Mouse (Mus musculus) lung, embryonic 15.5 days (tissue): Measurements from ENCODE around the gene Cpeb4. TPM values are rescaled to one million over a fixed set of nuclear protein-coding genes. Genes with fewer than 3 reads are reported as not detected.

ENCODE experiments used
- ATAC-seq: fragments of 200-750 bp; cut with Nextera tagmentation; 2 replicates; pipeline ENCODE4 v1.8.0; 2017; ENCODE audit warnings: moderate number of reproducible peaks, borderline replicate concordance; ENCODE audit not compliant: low FRiP score, low TSS enrichment; ENCODE audit errors: extremely low read depth
- H3K27ac ChIP-seq: fragments of 300-500 bp; sonication (generic); 2 replicates; pipeline ENCODE4 v1.5.1; 2015; ENCODE audit warnings: moderate library complexity, mild to moderate bottlenecking, inconsistent platforms
- H3K27me3 ChIP-seq: fragments of 300-500 bp; sonication (generic); 2 replicates; pipeline ENCODE4 v1.6.1; 2015; ENCODE audit warnings: inconsistent platforms
- H3K36me3 ChIP-seq: fragments of 300-500 bp; sonication (generic); 2 replicates; pipeline ENCODE4 v1.6.1; 2015; ENCODE audit warnings: inconsistent platforms
- H3K4me1 ChIP-seq: fragments of 300-500 bp; sonication (generic); 2 replicates; pipeline ENCODE4 v1.6.1; 2015; ENCODE audit warnings: inconsistent platforms
- H3K4me2 ChIP-seq: fragments of 300-500 bp; sonication (generic); 2 replicates; pipeline ENCODE4 v1.6.1; 2015; ENCODE audit warnings: inconsistent platforms, mild to moderate bottlenecking, moderate library complexity
- H3K4me3 ChIP-seq: fragments of 300-500 bp; sonication (generic); 2 replicates; pipeline ENCODE4 v1.5.1; 2015; ENCODE audit warnings: mild to moderate bottlenecking, inconsistent platforms
- H3K9ac ChIP-seq: fragments of 300-500 bp; sonication (generic); 2 replicates; pipeline ENCODE4 v1.6.1; 2015; ENCODE audit warnings: inconsistent platforms
- H3K9me3 ChIP-seq: fragments of 300-500 bp; sonication (generic); 2 replicates; pipeline ENCODE4 v1.6.1; 2016; ENCODE audit warnings: inconsistent platforms
- WGBS: fragments of 180-500 bp; shearing (Covaris S2); methylation state at CpG from one replicate; pipeline ENCODE4 v1.1.7; 2015; 5-methylcytosine and 5-hydroxymethylcytosine counted together
- polyA plus RNA-seq: library from polyadenylated mRNA; unstranded; fragments of >200 nt; fragmentation: Nextera tagmentation; extraction: Ambion mirVana; gene quantifications from 2 replicates; pipeline ENCODE4 v1.2.1, GENCODE M21; 2015

The Cpeb4 gene
- polyA plus RNA-seq: 2.9 and 3.3 TPM in 2 replicates

- H3K9me3 ChIP-seq: no peaks in the 10 kb centered on the region
- H3K36me3 ChIP-seq: no peaks in the 10 kb centered on the region
- H3K4me1 ChIP-seq: peaks cover 26% of the 10 kb centered on the region
- WGBS: 74% methylated on average over 4 of the region's 4 CpGs
- no peaks in the 10 kb centered on the region for H3K27me3 ChIP-seq
- H3K27ac ChIP-seq: peak within 1 kb of the TSS; percentile 61
- ATAC-seq: no peak
- peak within 1 kb of the TSS; percentile 77 for H3K9ac ChIP-seq
- H3K4me2 ChIP-seq: peak within 1 kb of the TSS; percentile 87
- H3K4me3 ChIP-seq: peak within 1 kb of the TSS; percentile 79
Observed at GRCm38 (mm10) chr11:31871911-31872310, at the start of gene Cpeb4. Gene Cpeb4, plus strand, starts transcription at chr11:31872211.

GRCm38 (mm10) chr11:31822556-31822955 lies 49.5 kb upstream of the Cpeb4 start:
- Histone ChIP-seq H3K27me3 (no peaks in the 10 kb centered on the region), H3K27ac (peak overlapping the region; percentile 17), H3K9ac (no peak overlapping the region), H3K9me3 (no peaks in the 10 kb centered on the region), H3K4me3 (no peak overlapping the region), H3K4me2 (no peak overlapping the region), H3K36me3 (no peaks in the 10 kb centered on the region), H3K4me1 (peaks cover 24% of the 10 kb centered on the region)
- 76% methylated on average over 9 of the region's 9 CpGs for WGBS
- ATAC-seq: no peak

GRCm38 (mm10) chr11:31823513-31823912 lies 48.5 kb upstream of the Cpeb4 start:
- H3K9me3 ChIP-seq: no peaks in the 10 kb centered on the region
- ATAC-seq: no peak
- H3K27ac ChIP-seq: no peak overlapping the region
- no peaks in the 10 kb centered on the region for H3K27me3 ChIP-seq
- no peaks in the 10 kb centered on the region for H3K36me3 ChIP-seq
- no peak overlapping the region for H3K4me3 ChIP-seq
- H3K4me2 ChIP-seq: no peak overlapping the region
- no peak overlapping the region for H3K9ac ChIP-seq
- H3K4me1 ChIP-seq: peaks cover 24% of the 10 kb centered on the region
- 90% methylated on average over 7 of the region's 7 CpGs for WGBS

- no peaks in the 10 kb centered on the region for H3K36me3 ChIP-seq
- H3K27me3 ChIP-seq: no peaks in the 10 kb centered on the region
- H3K27ac ChIP-seq: peak overlapping the region; percentile 23
- H3K9me3 ChIP-seq: no peaks in the 10 kb centered on the region
- no peak overlapping the region for H3K9ac ChIP-seq
- WGBS: 41% methylated on average over 14 of the region's 14 CpGs
- H3K4me2 ChIP-seq: 0 out of 2 replicates have a peak overlapping the region, but pooled peaks have one; percentile 13
- H3K4me1 ChIP-seq: peaks cover 24% of the 10 kb centered on the region
- ATAC-seq: peak; percentile 60
- no peak overlapping the region for H3K4me3 ChIP-seq
Observed at GRCm38 (mm10) chr11:31824504-31825166, 47.4 kb upstream of the Cpeb4 start.

- WGBS: 68% methylated on average over 4 of the region's 4 CpGs
- Histone ChIP-seq H3K27ac (no peak overlapping the region), H3K4me1 (peaks cover 19% of the 10 kb centered on the region; the same call in 1 of the 2 replicates), H3K9ac (no peak overlapping the region), H3K4me2 (no peak overlapping the region), H3K27me3 (no peaks in the 10 kb centered on the region), H3K36me3 (no peaks in the 10 kb centered on the region), H3K4me3 (no peak overlapping the region), H3K9me3 (no peaks in the 10 kb centered on the region)
- no peak for ATAC-seq
Observed at GRCm38 (mm10) chr11:31828011-31828770, 43.8 kb upstream of the Cpeb4 start.

GRCm38 (mm10) chr11:31828771-31829072 lies 43.3 kb upstream of the Cpeb4 start:
- Histone ChIP-seq H3K9me3 (no peaks in the 10 kb centered on the region), H3K9ac (no peak overlapping the region), H3K4me3 (no peak overlapping the region), H3K27me3 (no peaks in the 10 kb centered on the region), H3K27ac (no peak overlapping the region), H3K36me3 (no peaks in the 10 kb centered on the region), H3K4me1 (peaks cover 19% of the 10 kb centered on the region; the same call in 1 of the 2 replicates), H3K4me2 (no peak overlapping the region)
- no peak for ATAC-seq
- 62% methylated on average over 2 of the region's 2 CpGs for WGBS

- Histone ChIP-seq H3K36me3 (no peaks in the 10 kb centered on the region), H3K9me3 (no peaks in the 10 kb centered on the region), H3K4me1 (0 out of 2 replicates have a peak, but pooled peaks cover 9% of the 10 kb centered on the region), H3K27ac (no peak overlapping the region), H3K9ac (no peak overlapping the region), H3K4me3 (no peak overlapping the region), H3K4me2 (no peak overlapping the region), H3K27me3 (no peaks in the 10 kb centered on the region)
- 65% methylated on average over 10 of the region's 10 CpGs for WGBS
- no peak for ATAC-seq
Observed at GRCm38 (mm10) chr11:31830213-31831151, 41.5 kb upstream of the Cpeb4 start.

- no peaks in the 10 kb centered on the region for H3K27me3 ChIP-seq
- no peaks in the 10 kb centered on the region for H3K36me3 ChIP-seq
- no peak for ATAC-seq
- no peaks in the 10 kb centered on the region for H3K9me3 ChIP-seq
- H3K4me2 ChIP-seq: no peak overlapping the region
- 66% methylated on average over 5 of the region's 5 CpGs for WGBS
- no peak overlapping the region for H3K4me3 ChIP-seq
- H3K27ac ChIP-seq: no peak overlapping the region
- no peak overlapping the region for H3K9ac ChIP-seq
- 0 out of 2 replicates have a peak, but pooled peaks cover 9% of the 10 kb centered on the region for H3K4me1 ChIP-seq
Observed at GRCm38 (mm10) chr11:31831451-31831850, 40.6 kb upstream of the Cpeb4 start.

GRCm38 (mm10) chr11:31831983-31832382 lies 40.0 kb upstream of the Cpeb4 start:
- Histone ChIP-seq H3K9ac (no peak overlapping the region), H3K4me1 (0 out of 2 replicates have a peak, but pooled peaks cover 9% of the 10 kb centered on the region)
- ATAC-seq: no peak

GRCm38 (mm10) chr11:31832439-31832980 lies 39.5 kb upstream of the Cpeb4 start:
- WGBS: 68% methylated on average over 7 of the region's 7 CpGs
- H3K4me1 ChIP-seq: 0 out of 2 replicates have a peak, but pooled peaks cover 9% of the 10 kb centered on the region
- H3K4me2 ChIP-seq: no peak overlapping the region
- H3K27ac ChIP-seq: no peak overlapping the region
- no peaks in the 10 kb centered on the region for H3K27me3 ChIP-seq
- H3K36me3 ChIP-seq: no peaks in the 10 kb centered on the region
- no peaks in the 10 kb centered on the region for H3K9me3 ChIP-seq
- no peak for ATAC-seq
- H3K4me3 ChIP-seq: no peak overlapping the region
- no peak overlapping the region for H3K9ac ChIP-seq

More at GRCm38 (mm10) chr11:31831983-31832382, 40.0 kb upstream of the Cpeb4 start:
- H3K9me3 ChIP-seq: no peaks in the 10 kb centered on the region
- H3K4me3 ChIP-seq: no peak overlapping the region
- H3K27me3 ChIP-seq: no peaks in the 10 kb centered on the region
- no peaks in the 10 kb centered on the region for H3K36me3 ChIP-seq
- WGBS: 88% methylated on average over 5 of the region's 5 CpGs
- no peak overlapping the region for H3K4me2 ChIP-seq
- no peak overlapping the region for H3K27ac ChIP-seq

GRCm38 (mm10) chr11:31833506-31833905 lies 38.5 kb upstream of the Cpeb4 start:
- ATAC-seq: no peak
- no peaks in the 10 kb centered on the region for H3K27me3 ChIP-seq
- no peak overlapping the region for H3K4me3 ChIP-seq
- H3K4me2 ChIP-seq: no peak overlapping the region
- H3K9me3 ChIP-seq: no peaks in the 10 kb centered on the region
- H3K9ac ChIP-seq: no peak overlapping the region
- peaks cover 13% of the 10 kb centered on the region; the same call in 1 of the 2 replicates for H3K4me1 ChIP-seq
- WGBS: 40% methylated on average over 2 of the region's 2 CpGs
- no peaks in the 10 kb centered on the region for H3K36me3 ChIP-seq
- H3K27ac ChIP-seq: no peak overlapping the region
